Mouse (Mus musculus): ENCODE data around the gene Trpc1.

DNA sequence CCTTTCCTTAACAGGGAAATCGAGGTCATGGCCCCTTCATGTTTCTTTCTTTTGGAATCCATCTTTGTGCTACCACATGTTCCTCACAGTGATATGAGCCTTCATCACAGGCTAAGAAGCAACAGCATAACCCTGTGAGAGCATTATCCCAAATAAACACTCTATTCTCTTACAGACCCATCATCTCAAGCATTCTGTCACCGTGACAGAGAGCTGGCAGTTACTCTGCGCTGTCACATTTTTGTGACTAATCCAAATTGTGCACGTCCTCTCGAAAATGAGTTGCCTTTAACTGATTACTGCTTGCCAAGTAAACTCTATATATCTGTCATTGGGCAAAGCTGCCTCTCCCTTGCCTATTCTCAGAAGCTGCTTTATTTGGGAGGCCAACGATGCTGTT, 84.3 kb downstream of the Trpc1 start:
- TF ChIP-seq ZC3H11A (IDR thresholded peaks at IDR 0.05; ENCODE audit: low read depth, low read length) (no peak), CTCF (IDR thresholded peaks at IDR 0.05 in 2 of 3, conservative IDR thresholded peaks at IDR 0.05 in 1 of 3; ENCODE audit: control insufficient read depth in 1 of 3, insufficient read depth in 1 of 3, low read depth in 2 of 3, low read length in 3 of 3, poor library complexity in 1 of 3, severe bottlenecking in 1 of 3) (no peak), CHD2 (IDR thresholded peaks at IDR 0.05; ENCODE audit: low read length) (no peak), POLR2A (IDR thresholded peaks at IDR 0.05; ENCODE audit: control insufficient read depth in 1 of 2, insufficient read depth in 1 of 2, low read depth in 1 of 2, low read length in 2 of 2, poor library complexity in 1 of 2) (no peak), ELF1 (IDR thresholded peaks at IDR 0.05; ENCODE audit: low read depth, low read length) (no peak), TBP (IDR thresholded peaks at IDR 0.05; ENCODE audit: low read depth, low read length) (no peak), GATA1 (IDR thresholded peaks at IDR 0.05; ENCODE audit: low read depth, low read length) (no peak)

Data from MEL (cell line).